Mouse (Mus musculus) forebrain, embryonic 11.5 days (tissue): ENCODE data around the gene Atf6b. TPM values are rescaled to one million over a fixed set of nuclear protein-coding genes. Genes with fewer than 3 reads are reported as not detected.

Source experiments
- ATAC-seq: fragments of 200-750 bp; cut with Nextera tagmentation; replicated peaks from 2 replicates; pipeline ENCODE4 v1.8.0; 2017; ENCODE audit warnings: moderate TSS enrichment; ENCODE audit not compliant: low FRiP score
- DNase-seq: peaks from one replicate; pipeline ENCODE4 v3.0.0-alpha.2; 2017; ENCODE audit warnings: low spot score
- H3K27ac ChIP-seq: fragments of 300-500 bp; sonication (generic); 2 replicates; pipeline ENCODE4 v1.5.1; 2014; ENCODE audit warnings: low read depth, low read length
- H3K27me3 ChIP-seq: fragments of 300-500 bp; sonication (generic); 2 replicates; pipeline ENCODE4 v1.6.1; 2014; ENCODE audit warnings: mild to moderate bottlenecking, low read length, mixed read lengths; ENCODE audit not compliant: control insufficient read depth, insufficient read depth
- H3K36me3 ChIP-seq: fragments of 300-500 bp; sonication (generic); 2 replicates; pipeline ENCODE4 v1.6.1; 2014; ENCODE audit warnings: mild to moderate bottlenecking, low read length, moderate library complexity, mixed read lengths; ENCODE audit not compliant: control insufficient read depth, insufficient read depth
- H3K4me1 ChIP-seq: fragments of 300-500 bp; sonication (generic); replicated peaks from 2 replicates; pipeline ENCODE4 v1.6.1; 2014; ENCODE audit warnings: low read length, mixed read lengths; ENCODE audit not compliant: control insufficient read depth, insufficient read depth
- H3K4me2 ChIP-seq: fragments of 300-500 bp; sonication (generic); 2 replicates; pipeline ENCODE4 v1.6.1; 2014; ENCODE audit warnings: low read depth, mild to moderate bottlenecking, low read length, moderate library complexity, mixed read lengths; ENCODE audit not compliant: severe bottlenecking
- H3K4me3 ChIP-seq: fragments of 300-500 bp; sonication (generic); 2 replicates; pipeline ENCODE4 v1.5.1; 2014; ENCODE audit warnings: low read depth, low read length
- H3K9ac ChIP-seq: fragments of 300-500 bp; sonication (generic); 2 replicates; pipeline ENCODE4 v1.6.1; 2014; ENCODE audit warnings: low read length
- H3K9me3 ChIP-seq: fragments of 300-500 bp; sonication (generic); 2 replicates; pipeline ENCODE4 v1.6.1; 2016; ENCODE audit warnings: low read length, mixed read lengths; ENCODE audit not compliant: control insufficient read depth
- WGBS: fragments of 180-500 bp; shearing (Covaris S2); extraction: QIAGEN DNeasy Blood & Tissue Kit; methylation state at CpG from one replicate; pipeline ENCODE4 v1.1.7; 2014; 5-methylcytosine and 5-hydroxymethylcytosine counted together
- polyA plus RNA-seq: library from polyadenylated mRNA; unstranded; fragments of >200 nt; fragmentation: Nextera tagmentation; extraction: Ambion mirVana; gene quantifications from 2 replicates; pipeline ENCODE4 v1.2.1, GENCODE M21; 2014

Gene Atf6b
- polyA plus RNA-seq, 1 experiment from 2014 or later, result 79.5 TPM

GRCm38 (mm10) chr17:34681881-34682536, 35.1 kb downstream of the Atf6b start:
- H3K27me3 ChIP-seq, result peaks cover 2% of the 10 kb centered on the region; the same call in 1 of the 2 replicates
- H3K27ac ChIP-seq, result no peak overlapping the region
- ATAC-seq (no peak), DNase-seq (no peak)
- H3K4me2 ChIP-seq, result no peak overlapping the region
- H3K9ac ChIP-seq, result no peak overlapping the region
- no peaks in the 10 kb centered on the region for H3K36me3 ChIP-seq
- no peak overlapping the region for H3K4me3 ChIP-seq
- whole genome bisulfite sequencing, result 73% methylated on average over 11 of the region's 11 CpGs
- no peaks in the 10 kb centered on the region for H3K9me3 ChIP-seq
- H3K4me1 ChIP-seq, result 0 out of 2 replicates have a peak, but pooled peaks cover 2% of the 10 kb centered on the region

GRCm38 (mm10) chr17:34683179-34683578, 36.2 kb downstream of the Atf6b start:
- DNase-seq (no peak), ATAC-seq (no peak)
- Histone ChIP-seq H3K9ac (no peak overlapping the region), H3K27me3 (peaks cover 2% of the 10 kb centered on the region; the same call in 1 of the 2 replicates), H3K4me3 (no peak overlapping the region), H3K27ac (no peak overlapping the region), H3K36me3 (no peaks in the 10 kb centered on the region), H3K4me1 (0 out of 2 replicates have a peak, but pooled peaks cover 2% of the 10 kb centered on the region), H3K4me2 (no peak overlapping the region), H3K9me3 (no peaks in the 10 kb centered on the region)
- WGBS, result 80% methylated on average over 8 of the region's 8 CpGs

GRCm38 (mm10) chr17:34683686-34684220, 36.8 kb downstream of the Atf6b start:
- no peaks in the 10 kb centered on the region for H3K9me3 ChIP-seq
- no peak overlapping the region for H3K27ac ChIP-seq
- WGBS, result 77% methylated on average over 10 of the region's 10 CpGs

GRCm38 (mm10) chr17:34684253-34684893, 37.4 kb downstream of the Atf6b start:
- DNase-seq, result no peak
- no peak for ATAC-seq
- 80% methylated on average over 9 of the region's 9 CpGs for WGBS

More at GRCm38 (mm10) chr17:34683686-34684220, 36.8 kb downstream of the Atf6b start:
- Histone ChIP-seq H3K4me3 (no peak overlapping the region), H3K4me1 (0 out of 2 replicates have a peak, but pooled peaks cover 2% of the 10 kb centered on the region), H3K36me3 (no peaks in the 10 kb centered on the region), H3K4me2 (no peak overlapping the region), H3K9ac (no peak overlapping the region), H3K27me3 (peaks cover 2% of the 10 kb centered on the region; the same call in 1 of the 2 replicates)
- no peak for ATAC-seq
- no peak for DNase-seq

GRCm38 (mm10) chr17:34685120-34686110, 38.5 kb downstream of the Atf6b start:
- no peak overlapping the region for H3K27ac ChIP-seq
- no peak for ATAC-seq
- H3K4me3 ChIP-seq, result no peak overlapping the region
- 0 out of 2 replicates have a peak, but pooled peaks cover 2% of the 10 kb centered on the region for H3K4me1 ChIP-seq
- no peaks in the 10 kb centered on the region for H3K36me3 ChIP-seq
- no peak for DNase-seq
- H3K27me3 ChIP-seq, result no peaks in the 10 kb centered on the region
- 82% methylated on average over 28 of the region's 28 CpGs for WGBS
- H3K9me3 ChIP-seq, result no peaks in the 10 kb centered on the region
- H3K4me2 ChIP-seq, result no peak overlapping the region
- H3K9ac ChIP-seq, result no peak overlapping the region

More at GRCm38 (mm10) chr17:34684253-34684893, 37.4 kb downstream of the Atf6b start:
- Histone ChIP-seq H3K4me1 (0 out of 2 replicates have a peak, but pooled peaks cover 2% of the 10 kb centered on the region), H3K9ac (no peak overlapping the region), H3K9me3 (no peaks in the 10 kb centered on the region), H3K36me3 (no peaks in the 10 kb centered on the region), H3K4me3 (no peak overlapping the region), H3K27me3 (peaks cover 2% of the 10 kb centered on the region; the same call in 1 of the 2 replicates), H3K4me2 (no peak overlapping the region), H3K27ac (no peak overlapping the region)

GRCm38 (mm10) chr17:34688889-34689288, 41.9 kb downstream of the Atf6b start:
- Histone ChIP-seq H3K4me3 (no peak overlapping the region), H3K4me1 (no peaks in the 10 kb centered on the region), H3K9me3 (no peaks in the 10 kb centered on the region), H3K27ac (no peak overlapping the region), H3K36me3 (no peaks in the 10 kb centered on the region), H3K9ac (no peak overlapping the region), H3K27me3 (no peaks in the 10 kb centered on the region), H3K4me2 (no peak overlapping the region)
- no peak for ATAC-seq
- 96% methylated on average over 7 of the region's 7 CpGs for WGBS
- no peak for DNase-seq

- no peaks in the 10 kb centered on the region for H3K9me3 ChIP-seq
- no peak overlapping the region for H3K27ac ChIP-seq
- H3K36me3 ChIP-seq, result no peaks in the 10 kb centered on the region
- no peak overlapping the region for H3K9ac ChIP-seq
- H3K4me1 ChIP-seq, result no peaks in the 10 kb centered on the region
- ATAC-seq (no peak), DNase-seq (no peak)
- no peaks in the 10 kb centered on the region for H3K27me3 ChIP-seq
- WGBS, result 75% methylated on average over 4 of the region's 4 CpGs
- no peak overlapping the region for H3K4me3 ChIP-seq
- no peak overlapping the region for H3K4me2 ChIP-seq
Measured at GRCm38 (mm10) chr17:34690458-34690857, 43.5 kb downstream of the Atf6b start.

GRCm38 (mm10) chr17:34692906-34693305, 46.0 kb downstream of the Atf6b start:
- ATAC-seq (no peak), DNase-seq (no peak)
- 62% methylated on average over 7 of the region's 7 CpGs for WGBS
- no peaks in the 10 kb centered on the region for H3K27me3 ChIP-seq
- H3K4me3 ChIP-seq, result no peak overlapping the region
- no peaks in the 10 kb centered on the region for H3K4me1 ChIP-seq
- no peak overlapping the region for H3K9ac ChIP-seq
- no peaks in the 10 kb centered on the region for H3K9me3 ChIP-seq
- H3K27ac ChIP-seq, result no peak overlapping the region
- no peaks in the 10 kb centered on the region for H3K36me3 ChIP-seq
- no peak overlapping the region for H3K4me2 ChIP-seq
